ENCODE assay signal across 20 mouse cellular contexts in the genomic region with DNA sequence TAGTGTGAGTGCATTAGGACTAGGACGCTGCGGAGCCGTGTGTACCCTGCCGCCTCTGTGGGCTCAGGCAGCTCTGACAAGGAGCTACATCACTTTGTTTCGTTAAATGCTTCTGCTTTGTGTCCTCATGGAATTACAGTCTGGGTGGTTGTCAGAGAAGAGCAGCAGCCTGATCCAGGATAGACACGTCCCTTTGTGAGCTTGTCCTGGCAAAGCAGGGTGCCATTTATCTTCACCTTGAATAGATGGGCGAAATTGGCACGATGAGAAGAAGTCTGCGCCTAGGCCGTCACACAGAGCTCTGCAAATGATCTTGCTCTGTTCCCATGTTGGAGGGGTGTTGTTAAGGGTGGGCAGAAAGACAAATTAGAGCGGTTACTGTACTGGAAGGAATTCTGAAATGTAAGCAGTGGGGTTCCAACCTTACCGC.
DNase-seq lines count a peak whose midpoint lies in the region; ATAC-seq and TF ChIP-seq lines count a peak whose summit lies in the region.
"Had no signal": no experiment of that assay in that cellular context is flagged by ENCODE, and none has a peak within 500 bp of the region (broad histone marks: within the 10 kb centered on the region; RNA-seq: fewer than 3 reads in every experiment).

No protein-coding gene starts in this region.

- no peaks in the 10 kb centered on the region for H3K27me3 ChIP-seq in cerebellum, adult 2 months (ENCODE audit: control insufficient read depth, insufficient read depth, low read length)
- no peaks in the 10 kb centered on the region for H3K27me3 ChIP-seq in hindbrain, embryonic 11.5 days (ENCODE audit: control insufficient read depth, insufficient read depth, low read length)
- no peaks in the 10 kb centered on the region for H3K27me3 ChIP-seq in hindbrain, embryonic 10.5 days (ENCODE audit: insufficient read depth, poor library complexity, severe bottlenecking)
- no peaks in the 10 kb centered on the region for H3K27me3 ChIP-seq in hindbrain, postnatal 0 days (ENCODE audit: insufficient read depth, low read length)
- H3K27me3 ChIP-seq: embryonic facial prominence, embryonic 12.5 days; intestine, embryonic 15.5 days; liver, embryonic 13.5 days; midbrain, embryonic 13.5 days had no signal

- ATAC-seq in hindbrain, embryonic 11.5 days (ENCODE audit: low FRiP score): no peak
- peak; percentile 40; the same call in 1 of the 2 replicates for ATAC-seq in hindbrain, postnatal 0 days
- ATAC-seq: intestine, embryonic 15.5 days; midbrain, embryonic 13.5 days had no signal

- no peaks in the 10 kb centered on the region for H3K9me3 ChIP-seq in hindbrain, embryonic 11.5 days (ENCODE audit: control insufficient read depth, low read length)
- H3K9me3 ChIP-seq in hindbrain, embryonic 10.5 days: no peaks in the 10 kb centered on the region
- H3K9me3 ChIP-seq in hindbrain, postnatal 0 days (ENCODE audit: low read length): no peaks in the 10 kb centered on the region
- H3K9me3 ChIP-seq: embryonic facial prominence, embryonic 12.5 days; intestine, embryonic 15.5 days; liver, embryonic 13.5 days; midbrain, embryonic 13.5 days had no signal

- no peak overlapping the region for H3K27ac ChIP-seq in cerebellum, adult 2 months (ENCODE audit: insufficient read depth, low read length)
- H3K27ac ChIP-seq in hindbrain, embryonic 11.5 days (ENCODE audit: low read depth, low read length): peak overlapping the region; percentile 14; the same call in 1 of the 2 replicates
- H3K27ac ChIP-seq in hindbrain, embryonic 10.5 days: no peak overlapping the region
- H3K27ac ChIP-seq in hindbrain, postnatal 0 days: no peak overlapping the region
- H3K27ac ChIP-seq: embryonic facial prominence, embryonic 12.5 days; intestine, embryonic 15.5 days; liver, embryonic 13.5 days; midbrain, embryonic 13.5 days had no signal

- peak overlapping the region; percentile 18 for H3K4me3 ChIP-seq in cerebellum, adult 2 months (replicated peaks; ENCODE audit: insufficient read depth, low read depth, low read length)
- no peak overlapping the region for H3K4me3 ChIP-seq in hindbrain, embryonic 11.5 days (ENCODE audit: low read depth, low read length)
- no peak overlapping the region for H3K4me3 ChIP-seq in hindbrain, embryonic 10.5 days
- no peak overlapping the region for H3K4me3 ChIP-seq in hindbrain, postnatal 0 days (ENCODE audit: low read length)
- H3K4me3 ChIP-seq: embryonic facial prominence, embryonic 12.5 days; intestine, embryonic 15.5 days; liver, embryonic 13.5 days; midbrain, embryonic 13.5 days had no signal

- TF ChIP-seq POLR2A in cerebellum, adult 2 months (IDR thresholded peaks at IDR 0.05; ENCODE audit: borderline replicate concordance, insufficient read depth, low read length): no peak

- H3K4me2 ChIP-seq in hindbrain, embryonic 11.5 days (replicated peaks; ENCODE audit: low read depth, low read length): no peak overlapping the region
- H3K4me2 ChIP-seq in hindbrain, postnatal 0 days (ENCODE audit: low read depth, low read length): peak overlapping the region; percentile 31
- H3K4me2 ChIP-seq: embryonic facial prominence, embryonic 12.5 days; intestine, embryonic 15.5 days; liver, embryonic 13.5 days; midbrain, embryonic 13.5 days had no signal

- no peak overlapping the region for H3K9ac ChIP-seq in hindbrain, embryonic 11.5 days (ENCODE audit: low read depth, low read length)
- H3K9ac ChIP-seq in hindbrain, postnatal 0 days (replicated peaks; ENCODE audit: low read length): no peak overlapping the region
- H3K9ac ChIP-seq: embryonic facial prominence, embryonic 12.5 days; intestine, embryonic 15.5 days; liver, embryonic 13.5 days; midbrain, embryonic 13.5 days had no signal

- WGBS in cerebellum, adult 2 months: 66% methylated on average over 12 of the region's 12 CpGs
- WGBS in hindbrain, embryonic 11.5 days: 83% methylated on average over 12 of the region's 12 CpGs
- WGBS in hindbrain, embryonic 10.5 days: 85% methylated on average over 12 of the region's 12 CpGs
- WGBS in hindbrain, postnatal 0 days: 59% methylated on average over 12 of the region's 12 CpGs

- H3K4me1 ChIP-seq in cerebellum, adult 2 months (ENCODE audit: control insufficient read depth, insufficient read depth, low read length): peaks cover 5% of the 10 kb centered on the region; the same call in 1 of the 2 replicates
- H3K4me1 ChIP-seq in hindbrain, embryonic 11.5 days (replicated peaks; ENCODE audit: control insufficient read depth, insufficient read depth, low read length): no peaks in the 10 kb centered on the region
- H3K4me1 ChIP-seq in hindbrain, embryonic 10.5 days (replicated peaks): peaks cover 8% of the 10 kb centered on the region
- H3K4me1 ChIP-seq in hindbrain, postnatal 0 days (ENCODE audit: insufficient read depth, low read length): 0 out of 2 replicates have a peak, but pooled peaks cover 3% of the 10 kb centered on the region
- H3K4me1 ChIP-seq: intestine, embryonic 15.5 days; liver, embryonic 13.5 days had no signal

- no peaks in the 10 kb centered on the region for H3K36me3 ChIP-seq in hindbrain, embryonic 11.5 days (ENCODE audit: control insufficient read depth, insufficient read depth, low read length)
- H3K36me3 ChIP-seq in hindbrain, embryonic 10.5 days: no peaks in the 10 kb centered on the region
- H3K36me3 ChIP-seq in hindbrain, postnatal 0 days (ENCODE audit: insufficient read depth, low read length): no peaks in the 10 kb centered on the region
- H3K36me3 ChIP-seq: embryonic facial prominence, embryonic 12.5 days; intestine, embryonic 15.5 days; liver, embryonic 13.5 days; midbrain, embryonic 13.5 days had no signal

- no peak for TF ChIP-seq CTCF in cerebellum, adult 2 months (IDR thresholded peaks at IDR 0.05; ENCODE audit: borderline replicate concordance, insufficient read depth, low read depth, low read length)
- no peak for TF ChIP-seq CTCF in hindbrain, postnatal 0 days (IDR thresholded peaks at IDR 0.05; ENCODE audit: low read depth)

- DNase-seq in cerebellum, adult 2 months: peak; percentile 11 to 16
- DNase-seq in cerebellum, adult 9-11 months: no peak
- no peak for DNase-seq in hindbrain, embryonic 11.5 days (ENCODE audit: low spot score)
- DNase-seq in hindbrain, embryonic 10.5 days (ENCODE audit: low spot score): no peak
- DNase-seq in ZHBTc4 (ENCODE audit: low read depth, low spot score): peak; percentile 4
- peak; percentile 33 for DNase-seq in hindbrain, postnatal 0 days (ENCODE audit: low spot score)
- no peak for DNase-seq in left cerebral cortex, adult 8-10 months (ENCODE audit: low spot score in 2 of 2)
- DNase-seq: adrenal gland, postnatal 25 days; cerebellum, adult 11-12 months; heart, postnatal 4 days; kidney, adult 8-10 months; kidney, postnatal 25 days; liver, embryonic 13.5 days; lung, adult 2 months; lung, postnatal 14 days; thymus, adult 18-20 months; thymus, postnatal 36 days had no signal

Comparison
In these comparisons a context has a peak if more than half of its experiments do, and no peak if none do; other contexts are left out.
1. DNase-seq: peak in cerebellum, adult 2 months (2 of 2), ZHBTc4 (single experiment) and hindbrain, postnatal 0 days (single experiment); none in cerebellum, adult 9-11 months (single experiment), hindbrain, embryonic 11.5 days (single experiment), hindbrain, embryonic 10.5 days (single experiment) and left cerebral cortex, adult 8-10 months (0 of 2).